Mouse (Mus musculus) adipocyte (in vitro differentiated cells): ENCODE data around the gene Acot7.

Source experiments
- DNase-seq: peaks from one replicate; pipeline ENCODE4 v3.0.0-alpha.2; 2016; ENCODE audit warnings: low spot score

Acot7 gene

DNA sequence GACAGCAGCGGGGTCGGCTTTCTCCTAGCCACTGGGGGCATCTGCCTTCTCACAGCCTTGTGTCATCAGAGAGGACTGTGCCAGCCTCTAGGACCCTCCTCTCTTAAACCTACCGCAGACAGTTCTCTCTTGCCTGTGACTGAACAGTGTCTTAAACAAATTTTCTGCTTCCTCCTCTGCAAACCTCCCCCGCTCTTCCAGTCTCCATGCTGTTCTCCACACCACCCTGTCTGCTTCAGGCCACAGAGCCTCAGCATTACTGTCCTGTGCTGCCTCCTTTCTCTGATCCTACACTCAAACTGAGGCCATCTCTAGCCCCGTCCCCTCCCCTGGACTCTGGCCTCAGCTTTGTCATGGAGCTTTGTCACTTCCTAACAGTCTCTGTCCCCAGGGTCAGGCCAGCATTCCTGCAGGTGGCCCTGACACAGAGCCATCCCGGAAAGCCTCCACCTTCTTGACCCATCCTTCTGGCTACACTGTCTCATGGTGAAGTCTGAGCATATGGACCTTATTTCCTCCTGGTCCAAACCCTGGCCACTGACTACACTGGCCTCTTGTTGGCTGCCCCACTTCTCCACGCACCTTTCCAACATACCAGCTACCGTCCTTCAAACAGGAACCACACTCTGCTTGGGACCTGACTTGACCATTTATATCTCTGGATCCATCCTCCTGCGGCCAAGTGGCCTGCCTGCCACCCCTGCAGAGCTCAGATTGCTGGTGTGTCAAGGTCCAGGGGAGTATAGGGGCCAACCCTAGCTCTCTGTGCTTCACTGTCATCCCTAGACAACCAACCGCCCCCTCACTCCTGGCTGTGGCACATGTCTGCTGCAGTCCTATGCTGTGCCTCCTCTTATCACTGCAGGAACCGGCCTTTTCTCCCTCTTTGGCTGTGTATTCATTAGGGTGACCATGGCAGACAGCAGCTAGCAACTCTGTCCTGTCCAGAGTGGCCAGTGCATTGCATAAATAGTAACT lies 66.9 kb downstream of the Acot7 start:
- no peak for DNase-seq

DNA sequence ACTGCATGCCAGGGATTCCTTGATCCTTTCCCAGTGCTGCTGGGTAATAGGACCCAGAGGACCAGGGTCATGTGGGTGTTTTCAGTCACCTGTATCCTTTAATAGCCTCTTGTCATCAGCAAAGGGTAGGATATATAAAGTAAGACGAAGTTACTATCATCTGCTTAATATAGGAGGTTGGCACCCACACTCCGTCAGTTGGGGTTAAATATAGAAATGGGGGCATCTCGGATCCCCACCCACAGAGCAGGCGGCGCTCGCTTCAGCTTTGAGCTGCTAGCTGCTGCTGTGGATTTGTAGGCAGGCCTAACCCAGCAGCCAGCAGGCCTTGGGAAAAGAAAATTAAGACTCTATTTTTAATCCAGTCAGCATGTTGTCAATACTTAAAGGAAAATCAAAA lies 68.1 kb downstream of the Acot7 start:
- DNase-seq = no peak

DNA sequence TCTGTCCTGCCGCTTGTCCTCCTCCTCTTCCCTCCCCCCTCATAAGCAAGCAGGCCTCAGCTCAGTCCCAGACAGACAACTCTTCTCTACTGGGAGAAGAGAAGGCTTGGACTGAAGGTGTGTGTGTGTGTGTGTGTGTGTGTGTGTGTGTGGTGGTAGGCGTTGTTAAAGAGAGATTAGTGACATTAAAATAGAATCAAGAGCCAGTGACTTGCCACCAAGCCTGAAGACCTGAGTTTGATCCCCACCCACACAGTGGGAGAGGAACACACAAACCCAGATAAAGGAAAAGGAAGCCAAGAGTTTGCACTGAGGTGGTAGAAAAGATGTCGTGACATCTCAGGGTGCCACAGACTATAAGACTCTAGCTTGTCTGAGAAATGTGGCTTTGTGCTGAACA lies 69.3 kb downstream of the Acot7 start:
- DNase-seq = no peak

DNA sequence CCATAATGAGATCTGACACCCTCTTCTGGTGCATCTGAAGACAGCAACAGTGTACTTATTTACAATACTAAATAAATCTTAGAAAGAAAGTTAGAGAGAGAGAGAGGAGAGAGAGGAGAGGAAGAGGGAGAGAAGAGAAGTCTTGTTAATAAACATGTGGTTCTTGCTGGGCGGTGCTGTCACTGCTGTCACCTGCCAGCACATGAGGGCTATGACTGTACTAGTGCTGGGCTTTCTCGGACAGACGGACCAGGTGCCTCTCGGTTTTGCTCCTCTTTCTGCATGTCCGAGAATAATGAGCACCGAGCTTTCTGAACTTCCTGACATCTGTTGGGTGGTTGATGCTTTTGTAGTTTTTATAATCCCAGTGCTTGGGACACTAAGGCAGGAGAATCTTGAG lies 72.7 kb downstream of the Acot7 start:
- DNase-seq = no peak

DNA sequence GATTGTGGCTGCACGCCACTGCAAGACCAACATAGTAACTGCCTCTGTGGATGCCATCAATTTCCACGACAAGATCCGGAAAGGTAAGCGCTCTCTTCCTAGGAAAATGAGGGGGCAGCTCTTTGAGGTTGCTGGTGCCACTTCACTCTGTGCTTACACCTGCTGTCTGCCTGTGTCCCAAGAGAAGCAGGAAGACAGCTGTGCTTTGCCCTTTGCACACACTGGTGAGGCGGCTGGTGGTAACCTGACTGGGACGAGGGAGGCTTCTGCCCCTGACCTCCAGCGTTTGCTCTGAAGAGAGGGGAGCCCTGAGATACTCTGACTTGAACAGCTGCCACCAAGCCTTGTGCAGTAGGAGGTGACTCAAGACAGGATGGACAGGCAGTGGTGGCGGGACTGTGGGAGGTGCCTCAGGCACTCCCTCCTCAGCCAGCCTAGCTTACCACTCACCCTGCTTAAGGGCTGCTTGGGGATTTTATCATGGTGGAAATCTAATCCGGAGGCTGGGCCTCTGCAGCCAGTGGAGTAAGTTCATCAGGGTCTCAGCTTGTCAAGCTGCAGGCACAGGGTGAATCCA lies 75.3 kb downstream of the Acot7 start:
- no peak for DNase-seq

DNA sequence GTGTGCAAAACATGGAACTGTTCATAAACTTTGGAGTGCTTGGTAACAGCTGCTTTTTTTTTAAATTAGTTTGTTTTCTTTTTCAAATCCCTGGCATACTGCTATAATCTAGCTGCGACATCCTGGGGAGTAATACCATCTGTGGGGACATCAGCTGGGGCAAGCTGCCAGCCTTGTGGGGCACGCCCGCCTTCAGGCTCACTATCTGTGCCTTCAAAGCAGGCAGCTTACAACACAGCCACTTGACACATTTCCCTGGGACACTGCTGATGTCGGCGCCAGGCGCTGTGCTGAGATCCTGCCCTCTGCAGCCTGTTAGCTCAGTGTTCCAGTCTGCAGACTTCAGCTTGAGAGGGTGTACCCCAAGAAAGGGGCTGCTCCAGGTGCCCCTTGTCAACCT lies 79.1 kb downstream of the Acot7 start:
- DNase-seq = peak; percentile 40

DNA sequence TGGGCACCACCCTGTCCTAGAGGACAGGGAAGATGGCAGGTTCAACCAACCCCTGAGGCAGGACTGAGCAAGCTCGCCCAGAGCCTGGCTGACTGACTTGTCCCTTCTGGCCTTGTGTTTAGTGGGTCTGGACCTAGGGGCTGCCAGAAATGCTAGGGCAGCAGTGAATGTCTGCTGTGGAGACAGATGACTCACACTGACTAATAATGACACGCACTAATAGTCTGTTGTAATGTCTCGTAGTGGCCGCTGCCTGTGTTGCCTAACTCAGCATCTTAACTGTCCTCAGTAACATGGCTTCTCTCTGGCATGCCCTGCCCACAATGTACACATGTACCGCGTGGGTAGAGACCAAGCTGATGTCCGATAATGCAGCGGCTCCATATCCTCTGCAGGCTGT lies 82.5 kb downstream of the Acot7 start:
- DNase-seq = no peak

DNA sequence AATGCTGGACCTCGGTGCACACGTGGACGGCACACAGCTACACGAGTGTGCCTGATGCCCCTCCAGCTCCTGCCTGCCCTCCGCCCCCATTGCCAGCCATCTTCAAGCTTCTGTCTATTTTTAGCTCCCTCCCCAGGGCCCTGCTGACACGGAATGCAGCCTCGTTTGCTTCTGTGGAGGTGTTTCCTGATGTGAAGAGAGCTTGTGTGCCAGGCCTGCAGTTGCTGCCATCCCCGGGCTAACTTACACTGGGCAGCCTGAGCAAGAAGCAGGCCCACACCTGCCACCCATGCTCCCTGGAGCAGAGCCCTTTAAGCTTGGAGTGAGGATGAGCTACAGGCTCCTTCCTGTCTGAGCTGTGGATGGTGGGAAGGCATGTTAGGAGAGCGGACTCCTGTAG lies 84.3 kb downstream of the Acot7 start:
- no peak for DNase-seq

DNA sequence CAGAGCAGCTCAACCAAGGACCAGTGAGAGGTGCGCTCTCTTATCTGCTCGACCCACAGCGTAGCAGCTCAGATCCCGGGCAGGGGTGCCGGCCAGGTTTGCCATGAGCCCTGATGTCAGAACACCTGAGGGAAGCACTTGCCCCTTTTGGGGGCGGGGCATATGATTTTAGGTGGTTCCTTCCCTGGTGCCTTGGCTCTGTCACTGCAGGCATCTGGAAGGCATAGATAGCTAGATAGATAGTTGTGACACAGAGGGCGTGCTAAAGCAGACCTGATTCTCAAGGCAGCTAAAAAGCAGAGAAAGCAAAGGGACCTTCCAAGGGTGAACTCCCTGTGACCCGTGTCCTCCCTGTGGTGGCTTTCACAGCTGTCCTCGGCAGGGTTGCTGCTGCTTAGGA lies 85.2 kb downstream of the Acot7 start:
- no peak for DNase-seq

DNA sequence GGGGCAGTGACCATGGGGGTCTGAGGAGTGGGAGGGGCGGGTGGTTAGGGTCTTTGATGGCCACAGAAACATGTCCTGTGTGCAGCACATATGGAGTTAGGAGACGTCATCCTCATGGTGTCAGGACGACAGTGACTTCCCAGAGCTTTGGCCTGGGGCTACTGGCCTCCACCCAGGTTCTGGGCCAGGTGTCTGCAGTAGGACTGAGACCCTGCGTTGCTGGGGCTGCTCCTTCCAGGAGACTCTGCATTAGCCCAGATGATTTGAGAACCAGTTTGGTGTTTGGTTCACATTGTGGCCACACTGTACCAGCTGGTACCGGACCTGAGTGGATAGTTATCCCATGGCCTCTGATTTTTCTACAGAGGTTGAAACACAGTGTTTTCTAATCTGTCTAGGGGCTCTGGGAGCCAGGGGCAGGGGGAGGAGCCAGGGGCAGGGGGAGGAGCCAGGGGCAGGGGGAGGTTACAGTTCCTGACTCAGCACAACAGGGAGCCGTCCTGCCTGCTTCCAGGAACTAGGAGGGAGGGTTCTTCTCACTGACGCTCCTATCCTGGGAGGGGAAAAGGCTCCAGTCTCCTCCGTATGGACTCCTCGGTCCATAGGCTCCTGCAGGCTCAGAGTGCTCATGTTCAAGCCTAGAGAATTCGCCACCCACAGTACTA lies 85.7 kb downstream of the Acot7 start:
- DNase-seq = no peak

DNA sequence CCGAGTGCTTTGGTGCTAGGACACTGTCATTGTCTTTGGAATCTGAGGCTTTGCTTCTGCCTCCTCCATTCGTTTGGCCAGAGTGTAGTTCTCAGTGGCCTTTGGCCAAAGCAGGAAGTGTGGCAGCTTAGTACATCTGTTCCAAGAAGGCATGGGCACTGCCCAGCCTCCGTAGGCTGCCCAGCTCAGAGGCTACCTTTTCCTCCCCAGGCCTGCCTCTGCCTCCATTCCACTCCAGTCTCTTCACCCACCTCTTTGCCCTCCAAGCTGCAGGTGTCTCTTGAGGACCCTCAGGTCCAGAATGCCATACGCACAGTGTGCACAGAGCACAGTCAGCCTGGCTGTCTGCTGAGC lies 86.2 kb downstream of the Acot7 start:
- peak; percentile 48 for DNase-seq

DNA sequence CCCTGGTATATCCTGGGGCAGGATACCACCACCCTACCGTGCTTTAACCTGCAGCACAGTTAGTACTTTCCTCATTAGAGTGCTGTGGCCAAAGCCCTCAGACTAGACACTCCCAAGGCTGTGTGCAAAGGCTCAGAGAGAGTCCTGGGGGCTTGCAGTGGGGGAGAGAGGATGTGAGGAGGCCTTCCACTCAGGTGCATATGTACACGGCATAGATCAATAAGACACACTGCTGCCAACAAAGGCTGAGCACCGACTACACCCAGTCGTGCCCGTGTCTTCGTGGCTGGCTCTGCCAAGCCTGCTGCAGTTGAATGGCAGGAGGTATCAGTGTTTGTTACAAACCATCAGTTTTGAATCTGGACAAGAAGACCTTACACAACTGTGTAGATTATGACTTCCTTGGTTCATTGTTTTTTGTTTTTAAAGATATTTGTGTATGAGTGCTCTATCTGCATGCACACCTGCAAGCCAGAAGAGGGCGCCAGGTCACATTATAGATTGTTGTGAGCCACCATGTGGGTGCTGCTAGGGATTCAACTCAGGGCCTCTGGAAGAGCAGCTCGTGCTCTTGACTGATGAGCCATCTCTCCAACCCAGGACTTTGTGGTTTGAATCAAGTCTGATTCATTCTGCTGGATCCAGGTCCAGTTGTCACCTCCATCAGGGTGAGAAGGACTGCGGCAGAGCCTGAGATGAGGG lies 87.1 kb downstream of the Acot7 start:
- DNase-seq = no peak

DNA sequence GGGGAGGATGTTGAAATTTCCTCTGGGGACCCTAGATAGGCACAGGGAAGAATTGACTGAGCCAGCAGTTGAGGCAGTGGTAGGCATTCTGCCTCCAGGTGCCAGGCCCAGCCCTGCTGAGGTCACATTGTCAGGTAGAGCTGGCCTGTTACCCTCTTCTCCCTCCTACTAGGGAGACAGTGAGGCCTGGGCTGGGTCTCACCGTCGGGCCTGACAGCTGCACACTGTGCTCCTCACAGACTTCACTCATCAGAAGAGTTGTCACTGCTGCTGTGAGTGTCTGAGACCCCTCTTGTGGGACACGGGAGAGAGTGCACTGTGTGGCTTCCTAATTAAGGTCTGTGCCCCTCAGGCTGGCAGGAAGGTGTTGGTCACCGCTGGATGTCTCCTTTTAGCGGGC lies 87.9 kb downstream of the Acot7 start:
- no peak for DNase-seq

DNA sequence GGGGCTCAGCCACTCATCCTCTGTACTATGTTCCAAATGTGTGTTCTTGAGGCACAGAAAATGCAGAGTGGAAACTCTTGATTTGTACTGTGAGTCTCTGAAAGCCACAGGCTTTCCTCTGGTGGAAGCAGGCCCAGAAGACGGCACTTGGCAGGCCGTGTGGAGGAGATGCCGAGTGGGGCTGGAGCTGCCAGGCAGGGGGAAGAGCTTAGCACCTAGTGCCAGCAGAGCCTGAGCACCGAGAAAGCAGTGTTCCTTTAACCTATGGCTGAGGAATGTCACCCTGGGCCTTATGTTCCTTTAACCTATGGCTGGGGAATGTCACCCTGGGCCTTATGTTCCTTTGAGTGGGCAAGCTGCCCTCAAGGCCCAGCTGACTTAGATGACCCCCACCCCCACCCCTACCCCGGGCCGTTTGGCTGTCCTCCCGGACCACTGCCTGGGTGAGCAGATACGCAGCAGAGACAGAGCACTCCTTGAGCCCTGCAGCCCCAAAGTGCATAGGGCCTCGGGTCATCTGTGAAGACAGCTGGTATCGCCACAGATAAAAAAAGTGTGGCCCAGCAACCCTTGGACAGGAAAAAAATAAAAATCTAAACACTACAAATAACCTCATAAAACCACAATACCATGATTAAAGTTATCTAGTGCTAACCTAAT lies 88.4 kb downstream of the Acot7 start:
- peak; percentile 54 for DNase-seq

DNA sequence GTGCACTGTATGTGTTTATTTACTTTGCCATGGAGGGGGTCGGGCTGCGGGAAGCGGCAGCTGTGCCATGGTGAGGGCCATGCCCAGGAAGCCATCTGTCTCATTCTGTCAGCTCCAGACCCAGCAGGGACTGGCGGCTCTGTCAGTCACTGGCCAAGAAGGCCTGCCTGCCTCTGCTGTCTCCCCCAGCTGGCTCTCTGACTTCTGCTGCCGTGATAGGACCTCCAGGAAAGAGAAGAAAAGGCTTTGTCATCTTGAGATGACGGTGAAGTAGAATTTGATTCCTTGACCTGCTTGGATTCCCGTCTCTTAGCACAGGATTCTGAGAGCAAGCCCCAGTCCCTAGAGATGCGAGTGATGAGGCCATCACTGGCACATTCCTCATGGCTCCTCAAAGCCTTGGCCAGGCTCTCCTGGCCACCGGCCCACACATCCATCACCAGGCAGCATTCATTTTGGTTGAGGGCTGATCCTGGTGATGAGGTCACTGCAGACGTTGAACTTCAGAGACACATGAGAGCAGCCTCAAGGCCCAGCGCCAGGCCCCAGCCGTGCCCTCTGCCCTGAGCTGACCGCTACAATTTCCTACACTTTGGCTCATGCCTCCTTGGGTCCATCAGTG lies 89.9 kb downstream of the Acot7 start:
- DNase-seq = peak; percentile 93

DNA sequence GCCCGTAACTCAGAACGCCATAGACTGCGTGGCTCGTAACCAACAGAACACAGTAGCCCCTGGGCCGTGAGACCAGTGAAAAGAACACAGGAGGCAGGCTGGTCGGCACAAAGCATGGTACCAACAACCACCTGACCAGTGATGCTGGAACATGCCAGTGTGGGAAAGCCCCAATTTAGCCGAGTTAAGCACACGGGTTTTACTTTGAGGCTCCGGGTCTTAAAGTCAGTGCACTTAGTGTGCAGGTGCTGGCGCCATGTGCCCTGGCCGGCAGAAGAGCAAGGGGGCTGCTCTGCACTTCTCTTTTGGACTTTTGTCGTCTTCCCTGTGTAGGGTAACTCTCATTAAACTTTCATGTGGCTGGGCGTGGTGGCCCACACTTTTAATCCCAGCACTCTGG lies 92.0 kb downstream of the Acot7 start:
- DNase-seq = no peak

DNA sequence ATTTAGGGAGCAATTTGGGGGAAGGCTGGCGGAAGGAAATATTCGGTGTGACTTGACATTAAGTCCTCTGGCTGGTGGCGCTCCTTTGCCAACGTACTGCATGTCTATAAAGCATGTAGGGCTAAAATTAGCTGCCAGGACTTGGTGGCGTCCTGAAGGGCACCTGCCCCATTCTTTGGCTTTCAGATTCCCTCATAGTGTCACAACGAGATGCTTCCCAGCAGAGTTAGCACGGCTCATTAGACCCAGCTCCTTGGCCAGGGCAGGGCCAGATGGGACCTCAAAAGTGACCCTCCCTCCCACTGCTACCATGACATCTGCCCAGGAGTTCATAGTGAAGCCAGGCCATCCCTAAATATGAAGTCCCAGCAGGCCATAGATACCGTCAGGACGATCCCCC lies 92.7 kb downstream of the Acot7 start:
- no peak for DNase-seq

DNA sequence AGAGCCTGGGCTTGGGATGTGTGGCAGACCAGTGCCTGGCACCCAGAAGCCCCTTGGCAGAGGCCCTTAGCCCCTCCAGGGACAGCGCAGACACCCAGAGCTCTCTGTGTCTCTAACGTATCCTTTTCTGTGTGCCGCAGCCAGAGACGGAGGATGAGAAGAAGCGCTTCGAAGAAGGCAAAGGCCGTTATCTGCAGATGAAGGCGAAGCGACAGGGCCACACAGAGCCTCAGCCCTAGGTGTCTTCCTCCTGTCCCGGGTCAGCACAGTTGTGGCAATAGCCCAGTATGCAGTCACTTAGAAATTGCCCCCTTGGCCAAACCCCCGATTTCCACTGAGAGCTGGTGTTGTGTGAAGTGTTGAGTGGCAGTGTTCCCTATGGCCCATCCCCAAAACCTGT lies 93.4 kb downstream of the Acot7 start:
- DNase-seq = no peak

DNA sequence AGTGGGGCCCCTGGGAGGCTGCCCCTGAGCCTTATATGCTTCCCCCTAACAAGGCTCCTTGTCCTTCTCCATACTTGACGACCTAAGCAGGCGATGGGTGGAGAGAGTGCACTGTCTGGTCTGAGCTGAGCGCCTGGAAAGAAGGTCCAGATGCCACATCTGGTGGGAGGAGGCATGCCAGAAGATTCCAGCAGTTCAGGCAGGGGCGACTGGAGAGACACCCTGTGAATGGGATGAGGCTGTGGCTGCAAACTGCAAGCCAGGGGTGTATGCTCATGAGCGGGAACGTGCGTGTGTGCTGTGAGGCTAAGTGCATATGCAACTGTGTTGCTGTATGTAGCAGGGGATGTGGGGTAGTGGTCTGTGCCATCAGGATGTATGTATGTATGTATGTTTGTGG lies 94.1 kb downstream of the Acot7 start:
- DNase-seq = no peak

DNA sequence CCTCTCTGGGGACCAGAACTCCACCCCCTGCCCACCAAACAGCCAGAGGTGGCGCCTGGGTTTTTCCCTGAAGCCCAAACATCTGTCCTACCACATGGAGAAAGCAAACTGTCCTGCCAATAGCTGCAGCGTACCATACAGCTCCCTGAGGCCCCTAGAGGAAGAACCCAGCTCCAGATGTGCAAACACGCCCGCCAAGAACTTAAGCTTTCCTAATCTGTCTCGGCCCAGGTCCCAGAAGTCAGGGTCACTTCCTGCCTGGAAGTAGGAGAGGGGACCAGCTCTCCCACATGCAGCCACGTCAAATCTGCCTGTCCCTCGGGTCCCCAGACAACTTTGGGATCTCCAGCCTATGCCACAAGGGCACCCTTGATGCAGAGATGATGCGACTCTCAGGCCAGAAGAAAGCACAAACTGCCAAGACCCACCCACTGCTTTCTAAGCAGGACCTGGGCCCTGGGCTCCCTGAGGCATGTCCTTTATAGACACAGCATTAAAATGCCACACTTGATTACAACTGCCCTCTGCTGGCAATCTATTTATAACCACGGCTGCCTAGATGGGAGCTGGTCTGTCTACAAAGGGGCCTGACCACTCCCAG lies 94.6 kb downstream of the Acot7 start:
- peak; percentile 87 for DNase-seq

DNA sequence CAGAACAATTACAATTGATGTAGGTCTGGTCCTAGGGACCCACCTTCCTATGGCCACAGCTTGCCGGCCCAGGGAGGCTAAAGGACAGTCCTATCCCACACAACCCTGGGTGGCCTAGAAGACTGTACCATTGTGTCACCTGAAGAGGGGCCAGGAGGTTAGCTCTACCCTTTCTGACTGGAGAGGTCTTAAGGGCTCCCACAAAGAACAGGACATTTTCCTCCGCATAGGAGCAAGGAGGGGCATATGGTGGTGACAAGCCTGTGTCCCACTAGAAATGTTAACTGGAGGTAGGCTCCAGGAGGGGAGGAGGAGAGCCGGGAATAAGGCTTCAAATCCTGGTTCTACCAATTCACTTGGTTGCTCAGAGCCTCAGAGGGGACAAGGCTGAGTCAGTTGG lies 95.3 kb downstream of the Acot7 start:
- no peak for DNase-seq
